Mouse (Mus musculus) heart, postnatal 4 days (tissue): ENCODE measurements around the gene Ttc8. TPM values are rescaled to one million over a fixed set of nuclear protein-coding genes. Genes with fewer than 3 reads are reported as not detected.

Source experiments
- DNase-seq: peaks from one replicate; pipeline ENCODE4 v3.0.0; 2021
- total RNA-seq, 2 experiments: library from RNA; stranded (reverse); gene quantifications; 2 replicates each; pipeline ENCODE4 v1.2.3; 2021

Ttc8 gene
- total RNA-seq, 2 experiments from 2014 or later: 11.8 to 12.5 TPM

- no peak for DNase-seq
Measured at GRCm38 (mm10) chr12:98974157-98974804, 53.9 kb downstream of the Ttc8 start.

DNA sequence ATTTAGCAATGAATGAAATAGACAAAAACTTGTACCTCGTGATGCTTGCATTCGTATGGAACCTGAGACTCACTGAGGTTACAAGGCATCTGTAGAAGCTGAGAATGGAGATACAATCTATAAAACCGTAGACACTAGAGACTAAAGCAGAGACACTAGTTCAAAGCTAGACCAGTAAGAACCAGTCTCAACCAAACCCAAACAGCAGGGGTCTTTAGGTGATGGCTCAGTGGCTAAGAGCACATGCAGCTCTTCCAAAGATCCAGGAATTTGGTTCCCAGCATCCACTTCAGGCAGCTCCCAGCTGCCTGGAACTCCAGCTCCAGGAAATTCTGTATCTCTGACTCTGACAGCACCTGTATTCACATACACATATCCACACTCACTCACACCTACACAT is 60.7 kb downstream of the Ttc8 start:
- no peak for DNase-seq

DNA sequence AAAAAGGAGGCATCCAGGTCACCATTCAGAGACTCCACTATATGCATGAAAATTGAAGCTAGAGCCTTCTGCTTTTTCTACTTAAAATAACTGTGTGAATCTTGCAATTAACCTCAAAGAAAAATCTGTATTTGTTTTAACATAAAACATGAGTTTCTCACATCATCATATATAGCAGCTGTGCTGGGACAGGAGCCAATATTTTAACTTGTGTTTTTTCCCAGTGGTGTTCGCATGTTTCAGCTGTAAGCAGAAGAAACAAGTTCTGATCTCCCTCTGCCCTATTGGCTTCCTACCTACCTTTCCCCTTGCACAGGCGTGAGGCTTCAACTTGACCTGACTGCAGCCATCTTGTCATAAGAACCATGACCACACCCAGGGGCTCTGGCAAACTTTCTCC is 64.4 kb downstream of the Ttc8 start:
- no peak for DNase-seq

DNA sequence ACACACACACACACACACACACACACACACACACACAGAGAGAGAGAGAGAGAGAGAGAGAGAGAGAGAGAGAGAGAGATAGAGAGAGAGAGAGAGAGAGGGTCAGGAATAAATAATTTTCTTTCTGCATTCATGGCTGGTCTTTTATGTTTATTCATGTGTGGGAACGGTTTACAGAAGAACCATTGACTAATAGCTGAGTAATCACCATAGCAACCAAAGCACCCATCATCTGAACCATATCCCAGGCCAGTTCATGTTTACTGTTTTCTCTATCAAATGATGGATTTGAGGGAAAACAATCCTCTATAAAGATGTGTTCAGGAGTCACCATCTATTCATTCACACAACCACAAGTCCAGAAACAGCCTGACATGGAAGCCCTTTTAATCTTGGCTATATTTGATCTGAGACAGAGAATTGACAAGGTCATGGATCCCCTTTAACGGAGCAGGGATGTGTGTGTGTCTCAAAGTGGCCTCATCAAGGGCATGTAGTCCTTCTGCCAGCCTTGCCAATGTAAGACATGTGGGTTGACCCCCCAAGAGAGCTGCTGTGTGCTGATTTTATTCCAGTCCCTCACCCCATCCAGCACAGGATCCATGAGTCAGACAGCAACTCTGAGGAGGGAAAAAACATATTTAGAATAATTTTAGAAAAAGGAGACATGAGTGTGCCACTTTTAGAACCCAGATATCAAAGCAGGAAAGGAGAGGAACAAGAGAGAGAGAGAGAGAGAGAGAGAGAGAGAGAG is 70.9 kb downstream of the Ttc8 start:
- DNase-seq: no peak

GRCm38 (mm10) chr12:98991830-98992216 is 71.4 kb downstream of the Ttc8 start:
- no peak for DNase-seq

GRCm38 (mm10) chr12:98993736-98994135 is 73.4 kb downstream of the Ttc8 start:
- DNase-seq: no peak

GRCm38 (mm10) chr12:98994366-98994765 is 74.0 kb downstream of the Ttc8 start:
- DNase-seq: no peak

GRCm38 (mm10) chr12:98995881-98996280 is 75.5 kb downstream of the Ttc8 start:
- no peak for DNase-seq

DNA sequence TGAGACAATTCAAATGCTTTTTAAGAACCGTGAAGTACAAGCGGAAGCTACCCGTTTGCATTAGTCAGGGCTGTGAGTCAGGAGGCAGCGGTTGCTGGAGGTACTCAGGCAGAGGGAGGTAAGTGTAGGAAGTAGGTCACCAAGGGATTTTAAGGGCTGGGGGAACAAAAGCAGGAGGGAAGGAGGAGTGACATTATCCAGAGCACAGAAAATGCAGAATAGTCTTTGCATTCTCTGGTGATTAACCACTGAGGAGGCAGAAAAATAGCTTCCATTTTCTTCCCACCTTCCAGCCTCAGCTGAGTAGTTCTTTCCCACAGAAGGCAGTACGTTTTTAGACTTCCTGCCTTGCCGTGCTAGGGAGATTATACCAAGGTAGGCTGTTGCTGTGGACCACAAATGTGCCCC is 76.2 kb downstream of the Ttc8 start:
- no peak for DNase-seq

DNA sequence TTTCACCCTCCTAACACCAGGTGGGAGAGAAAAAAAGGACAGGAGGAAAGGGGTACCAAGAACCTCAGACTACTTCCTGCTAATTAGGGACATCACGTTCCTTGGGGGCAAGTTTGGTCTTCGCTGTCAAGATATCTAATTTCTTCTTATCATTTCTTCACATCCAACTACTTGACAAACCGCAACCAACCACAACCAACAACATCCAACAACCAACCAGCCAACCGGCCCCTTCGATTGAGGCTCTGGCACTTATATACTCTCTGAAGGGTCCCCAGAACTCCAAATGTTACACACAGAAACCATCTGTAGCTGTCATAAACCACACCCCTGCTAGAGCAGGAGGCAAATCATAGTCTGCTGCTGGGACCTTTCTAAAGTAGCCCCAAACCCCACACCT is 76.7 kb downstream of the Ttc8 start:
- no peak for DNase-seq

- no peak for DNase-seq
Measured at GRCm38 (mm10) chr12:98998662-98999428, 78.5 kb downstream of the Ttc8 start.

GRCm38 (mm10) chr12:99000310-99000709 is 79.9 kb downstream of the Ttc8 start:
- no peak for DNase-seq

DNA sequence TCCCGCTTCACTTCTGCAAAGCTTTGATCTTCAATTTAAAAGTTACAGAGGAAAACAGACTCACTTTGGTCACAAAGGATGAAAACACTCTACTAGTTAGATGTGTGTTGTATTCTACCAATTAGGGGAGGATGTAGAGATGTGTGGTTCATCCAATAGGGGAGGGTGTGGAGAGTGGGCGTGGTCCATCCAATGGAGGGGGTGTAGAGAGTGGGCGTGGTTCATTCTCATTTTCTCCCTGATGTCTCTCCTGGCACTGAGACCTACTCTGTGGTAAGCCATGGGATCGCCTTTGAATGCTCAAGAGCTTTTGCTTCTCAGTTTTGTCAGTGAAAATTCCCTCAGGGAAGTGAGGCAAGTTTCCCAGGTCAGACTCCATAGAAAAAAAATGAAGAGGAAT is 82.7 kb downstream of the Ttc8 start:
- no peak for DNase-seq

DNA sequence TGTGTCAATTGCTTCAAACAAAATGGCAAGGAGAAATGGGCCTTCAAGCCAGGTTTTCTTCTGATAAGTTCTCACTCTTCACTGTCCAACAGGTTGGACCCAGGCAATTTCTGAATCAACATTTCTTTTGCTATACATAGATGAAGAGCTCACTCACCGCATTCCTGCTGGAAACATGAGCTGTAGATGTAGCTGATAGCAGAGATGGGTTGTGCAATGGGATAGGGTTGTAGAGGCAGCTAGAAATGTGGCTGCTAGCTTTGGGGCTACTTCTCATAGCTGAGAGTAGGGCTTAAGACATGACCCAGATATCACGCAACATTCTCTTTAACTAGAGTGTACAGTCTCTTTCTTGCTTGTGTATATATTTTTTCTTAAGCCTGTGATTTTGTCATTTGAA is 84.4 kb downstream of the Ttc8 start:
- no peak for DNase-seq

- DNase-seq: no peak
Measured at GRCm38 (mm10) chr12:99008786-99009185, 88.4 kb downstream of the Ttc8 start.

DNA sequence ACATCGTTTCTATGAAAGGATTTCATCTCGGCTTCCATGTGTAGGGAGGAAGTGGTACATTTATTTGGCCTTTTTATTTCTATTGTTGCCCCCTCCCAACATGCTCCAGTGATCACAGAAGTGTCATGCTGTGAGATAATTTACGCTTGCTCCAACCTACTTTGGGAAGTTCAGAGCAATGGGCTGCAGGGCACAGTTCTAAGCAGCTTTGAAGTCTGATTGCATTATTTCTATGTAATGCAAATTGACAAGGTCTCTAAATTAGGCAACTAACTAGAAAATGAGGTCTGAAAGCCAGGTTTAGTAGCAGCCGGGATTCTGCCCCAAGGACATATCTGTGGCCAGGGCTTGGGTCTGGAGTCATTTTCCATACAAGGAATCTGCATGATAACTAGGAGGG is 89.1 kb downstream of the Ttc8 start:
- DNase-seq: no peak

- no peak for DNase-seq
Measured at GRCm38 (mm10) chr12:99010044-99010443, 89.7 kb downstream of the Ttc8 start.

DNA sequence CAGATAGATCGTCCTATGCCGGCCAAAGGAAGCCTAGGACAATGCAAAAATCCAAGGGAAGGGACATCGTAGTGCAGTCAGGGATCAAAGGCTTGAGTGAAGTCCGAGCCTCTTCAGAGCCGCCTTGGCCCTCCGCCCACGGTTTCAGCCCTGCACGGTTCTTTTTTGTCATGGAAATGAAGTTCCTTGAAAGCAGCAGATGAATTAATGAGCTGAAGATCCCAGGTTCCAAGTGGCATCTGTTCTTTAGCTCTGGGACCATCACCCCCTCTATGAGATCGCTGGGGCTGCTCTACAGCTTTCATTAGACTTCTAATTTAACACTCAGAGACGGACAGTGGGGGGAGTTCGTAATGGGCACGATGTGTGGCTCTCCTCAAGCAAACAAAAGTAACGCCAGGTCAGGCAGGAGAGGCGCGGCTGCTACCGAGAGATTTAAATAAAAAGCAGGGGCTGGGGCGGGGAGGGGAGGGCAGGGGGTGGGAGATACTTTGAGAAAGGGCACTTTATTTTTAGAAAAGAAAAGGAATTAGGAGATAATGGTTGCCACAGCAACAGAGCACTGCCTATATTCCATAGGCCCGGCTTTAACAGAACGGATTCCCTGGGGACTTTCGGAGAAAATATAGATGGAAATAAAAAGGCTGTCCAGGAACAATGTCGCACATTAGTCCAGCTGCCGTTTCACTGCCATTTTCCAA is 90.9 kb downstream of the Ttc8 start:
- DNase-seq: no peak

GRCm38 (mm10) chr12:99015870-99016269 is 95.5 kb downstream of the Ttc8 start:
- no peak for DNase-seq

- DNase-seq: no peak
Measured at GRCm38 (mm10) chr12:99024430-99024960, 104.1 kb downstream of the Ttc8 start.

DNA sequence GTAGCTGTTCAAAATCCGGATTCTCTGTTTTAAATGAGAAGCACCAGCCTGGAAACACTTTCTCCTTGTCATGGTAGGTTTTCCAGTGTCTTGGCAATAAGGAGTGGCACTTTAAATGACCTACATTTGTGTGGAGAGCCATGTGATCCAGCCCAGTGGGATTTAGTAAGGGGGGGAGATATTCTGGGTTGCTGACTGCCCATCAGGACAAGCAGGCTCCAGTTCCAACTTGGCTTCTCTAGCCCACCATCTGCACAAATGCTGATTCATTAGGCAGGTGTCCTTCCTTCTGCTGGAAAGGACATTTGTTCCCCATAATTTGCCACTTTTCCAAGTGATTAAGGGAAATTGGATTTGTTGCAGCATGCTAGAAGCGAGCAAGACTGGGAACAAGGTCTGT is 105.9 kb downstream of the Ttc8 start:
- no peak for DNase-seq

- no peak for DNase-seq
Measured at GRCm38 (mm10) chr12:99028665-99029064, 108.3 kb downstream of the Ttc8 start.

GRCm38 (mm10) chr12:99030022-99030421 is 109.6 kb downstream of the Ttc8 start:
- no peak for DNase-seq
